Mouse (Mus musculus) A20 (cell line): Measurements from ENCODE around the gene Btbd10.
A peak's percentile ranks its signal among the peaks of the same experiment; 100 is the strongest.

ENCODE experiments used
- DNase-seq: peaks from one replicate; pipeline ENCODE4 v3.0.0-alpha.2; 2011; ENCODE audit warnings: low read depth, low spot score

The Btbd10 gene

DNA sequence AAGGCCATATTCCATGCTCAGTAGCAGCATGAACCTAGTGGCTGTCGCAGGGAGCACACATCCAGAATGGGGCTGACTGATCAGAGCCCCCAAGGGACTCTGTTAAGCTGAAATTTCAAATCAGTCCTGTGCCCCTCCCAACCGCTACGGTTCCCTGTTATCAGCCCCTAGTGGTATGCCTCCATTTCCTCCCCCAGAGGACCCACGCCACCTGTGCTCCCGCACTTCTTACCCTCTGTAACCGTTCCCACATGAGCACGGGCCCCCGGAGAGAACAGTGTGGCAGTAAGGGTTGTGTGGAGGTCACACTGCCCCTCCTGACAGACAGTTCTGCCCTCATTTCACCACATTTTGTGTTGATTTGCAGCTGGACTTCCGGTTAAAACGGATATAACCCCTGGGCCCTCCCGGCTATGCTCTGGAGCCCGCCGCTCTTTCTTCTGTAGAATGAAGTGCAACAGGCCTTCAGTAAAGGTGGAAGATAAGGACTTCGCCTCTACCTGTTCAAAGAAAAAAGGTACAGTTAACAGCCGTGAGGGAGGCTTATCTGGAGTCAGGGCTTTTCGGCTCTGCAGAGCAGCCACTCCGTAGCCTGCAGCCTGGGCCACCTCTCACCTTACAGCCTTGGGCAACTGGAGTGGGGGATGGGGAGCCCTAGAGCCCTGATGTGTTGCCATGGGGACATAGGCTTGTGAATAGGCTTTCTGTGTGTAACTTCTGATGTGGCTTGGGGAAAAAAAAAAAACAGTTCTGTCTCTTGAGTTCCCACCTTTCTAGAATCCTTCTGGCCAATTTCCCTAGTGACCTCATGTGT is 73.9 kb downstream of the Btbd10 start:
- DNase-seq: no peak

DNA sequence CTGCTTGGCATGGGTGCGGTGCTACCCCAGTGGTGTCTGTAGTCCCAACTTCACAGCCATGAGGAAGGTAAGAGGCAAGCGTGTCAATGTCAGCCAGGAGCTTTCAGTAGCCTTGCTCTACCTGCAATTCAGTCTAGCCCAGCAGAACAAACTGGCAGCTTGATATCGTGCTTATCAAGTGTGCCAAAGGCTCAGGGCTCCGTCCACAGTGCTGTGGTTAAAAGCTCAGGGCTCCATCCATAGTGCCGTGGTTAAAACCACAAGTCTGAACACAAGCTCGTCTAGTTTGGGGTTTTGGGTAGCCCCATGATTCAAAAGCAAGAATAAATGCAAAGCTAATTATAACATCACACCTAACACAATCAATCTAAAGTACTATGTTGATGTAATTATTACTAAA is 74.6 kb downstream of the Btbd10 start:
- no peak for DNase-seq

DNA sequence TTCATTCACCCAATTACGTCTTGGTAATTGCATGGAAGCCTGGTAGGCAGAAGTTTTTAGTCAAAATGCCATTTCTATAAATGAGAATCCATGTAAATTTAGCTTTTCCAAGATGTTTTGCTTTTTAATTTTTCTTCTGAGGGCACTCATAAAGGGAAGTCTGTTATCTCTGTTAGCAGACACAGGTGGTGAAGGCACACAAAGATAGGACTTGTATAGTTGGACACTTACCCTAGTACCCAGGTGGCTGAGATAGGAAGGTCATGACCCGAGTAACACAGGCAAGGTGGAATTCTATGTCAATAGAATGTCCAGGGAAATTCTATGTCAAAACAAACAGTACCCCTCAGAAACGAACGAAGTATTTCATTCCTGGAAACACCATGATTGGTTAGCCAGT is 77.0 kb downstream of the Btbd10 start:
- DNase-seq: no peak

DNA sequence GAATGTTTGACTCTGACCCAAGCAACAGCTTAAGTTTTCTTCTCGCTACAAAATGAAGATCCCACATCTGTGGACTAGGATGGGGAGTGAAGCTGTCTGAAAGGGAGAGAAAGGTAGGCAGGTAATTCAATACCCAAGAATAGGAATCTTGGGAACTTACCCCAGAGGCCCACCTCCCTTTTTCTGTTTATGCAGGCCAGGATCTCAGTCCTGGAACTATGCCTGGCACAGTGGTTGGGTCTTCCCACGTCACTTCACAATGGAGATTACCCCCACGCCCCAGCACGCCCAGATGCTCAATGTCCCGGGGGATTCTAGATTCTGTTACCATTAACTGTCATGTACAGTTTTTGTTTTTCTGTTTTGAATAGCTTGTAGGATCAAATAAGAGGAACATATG is 77.5 kb downstream of the Btbd10 start:
- DNase-seq: no peak

DNA sequence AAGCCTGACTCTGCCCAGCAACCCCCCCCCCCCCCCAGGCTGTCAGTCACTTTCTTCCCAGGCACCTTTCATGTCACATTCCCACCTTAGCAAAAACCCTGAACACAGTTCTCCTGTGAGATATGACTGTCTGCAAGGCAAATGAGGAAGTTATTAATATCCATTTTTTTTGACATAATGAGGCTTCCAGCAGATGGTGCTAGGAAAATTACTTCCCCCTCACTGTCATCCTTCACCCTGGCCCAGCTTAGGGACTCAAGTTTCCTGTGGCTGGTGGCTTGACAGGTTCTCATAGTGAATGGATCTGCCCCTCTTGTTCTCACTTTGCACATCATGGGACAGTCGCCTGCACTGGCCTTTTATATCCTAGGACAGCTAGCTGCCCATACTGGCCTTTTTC is 80.0 kb downstream of the Btbd10 start:
- peak; percentile 22 for DNase-seq

DNA sequence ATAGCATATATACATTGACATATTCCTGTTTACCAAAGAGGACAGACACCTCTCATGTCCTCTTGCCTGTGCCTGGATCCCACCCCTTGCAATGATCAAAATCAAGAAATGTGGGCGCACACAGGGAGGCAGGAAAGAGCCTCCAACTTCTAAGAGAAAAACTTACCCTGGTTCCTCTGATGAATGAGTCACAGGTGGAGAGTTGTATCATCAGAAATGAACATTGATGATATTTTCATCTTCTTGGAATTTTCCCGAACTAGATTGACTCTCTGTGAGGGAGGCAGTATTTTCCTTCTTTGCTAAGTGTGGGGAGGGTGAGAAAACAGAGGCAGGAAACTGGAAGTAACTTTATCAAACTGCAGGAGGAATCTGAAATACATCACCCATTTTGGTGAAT is 83.8 kb downstream of the Btbd10 start:
- DNase-seq: no peak

DNA sequence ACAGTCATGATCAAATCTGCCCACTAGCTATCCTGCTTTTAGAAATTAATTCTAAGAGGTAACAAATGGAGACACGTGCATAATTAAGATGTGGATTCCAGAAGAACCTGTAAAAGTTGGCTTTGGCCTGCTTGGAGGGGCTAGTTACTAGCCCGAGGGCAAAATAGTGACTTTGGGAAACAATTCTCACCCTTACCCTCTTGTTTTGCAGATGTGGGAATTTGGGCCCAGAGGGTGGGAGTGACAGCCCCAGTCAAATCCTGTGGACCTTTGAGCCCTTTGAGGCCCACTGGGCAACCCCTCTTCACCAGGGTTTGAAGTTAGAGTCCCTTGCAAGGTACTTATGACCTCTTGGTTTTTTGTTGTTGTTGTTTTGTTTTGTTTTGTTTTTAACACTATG is 89.9 kb downstream of the Btbd10 start:
- no peak for DNase-seq

DNA sequence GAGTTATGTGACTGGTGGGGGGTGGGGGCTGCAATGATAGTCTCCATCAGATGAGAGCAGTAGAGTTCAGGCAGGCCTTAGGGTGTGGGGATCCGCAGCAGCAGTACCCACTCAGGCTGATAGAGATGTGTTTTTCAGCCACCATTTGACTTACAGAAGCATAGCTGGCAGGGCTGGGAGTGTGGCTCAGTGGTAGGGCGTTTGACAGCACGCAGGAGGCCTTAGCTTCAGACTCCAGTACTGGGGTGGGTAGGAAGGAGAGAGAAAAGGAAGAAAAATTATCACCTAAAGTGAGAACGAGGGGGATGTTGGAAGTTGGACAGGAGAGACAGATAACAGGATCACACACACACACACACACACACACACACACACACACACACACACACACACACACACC is 90.7 kb downstream of the Btbd10 start:
- DNase-seq: no peak

DNA sequence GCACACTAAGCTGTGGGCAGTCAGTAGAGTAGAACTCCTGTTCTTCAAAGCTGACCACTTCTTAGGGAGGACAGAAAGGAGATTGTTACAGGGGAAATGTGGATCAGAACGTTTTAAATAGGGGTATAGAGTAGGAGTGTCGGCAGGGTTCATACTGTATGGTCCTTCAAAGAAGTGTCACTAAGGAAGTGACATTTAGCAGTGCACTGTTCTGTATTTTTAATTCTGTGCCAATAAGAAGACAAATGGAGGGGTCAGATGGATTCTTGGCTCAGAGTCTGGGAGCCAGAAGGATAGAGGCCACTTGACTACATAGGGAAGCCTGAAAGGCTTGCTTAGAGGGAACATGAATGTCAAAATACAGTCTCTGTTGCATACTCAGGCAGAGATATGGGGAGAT is 91.9 kb downstream of the Btbd10 start:
- no peak for DNase-seq

DNA sequence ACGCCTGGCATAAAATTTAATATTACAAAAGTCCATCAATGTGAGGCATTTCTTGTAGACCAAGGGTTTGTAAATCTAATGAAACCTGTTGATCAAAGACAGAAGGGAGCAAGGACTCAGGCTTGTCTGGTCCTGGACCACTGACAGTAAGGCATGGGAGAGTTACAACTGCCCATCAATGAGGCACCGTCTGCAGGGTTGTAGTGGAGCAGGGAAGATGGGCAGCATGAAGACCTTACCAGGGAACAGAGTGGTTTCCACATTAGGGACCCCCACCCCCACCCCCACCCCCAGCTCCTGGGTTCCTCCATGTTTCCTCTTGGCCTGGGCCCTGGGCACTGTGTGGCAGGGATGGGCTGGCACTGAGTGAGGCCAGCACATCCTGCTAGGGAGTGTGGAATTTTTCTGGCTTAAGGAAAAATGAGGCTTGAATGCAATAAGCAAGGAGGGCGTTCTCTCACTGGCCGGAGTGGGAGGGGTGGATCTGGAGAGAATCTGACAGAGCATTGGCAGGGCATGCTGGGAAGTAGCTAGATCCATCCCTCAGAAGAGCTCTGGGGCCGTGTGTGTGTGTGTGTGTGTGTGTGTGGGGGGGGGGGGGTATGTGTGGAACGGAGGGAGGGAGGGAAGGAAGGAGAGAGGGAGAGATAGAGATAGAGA is 96.7 kb downstream of the Btbd10 start:
- DNase-seq: no peak

DNA sequence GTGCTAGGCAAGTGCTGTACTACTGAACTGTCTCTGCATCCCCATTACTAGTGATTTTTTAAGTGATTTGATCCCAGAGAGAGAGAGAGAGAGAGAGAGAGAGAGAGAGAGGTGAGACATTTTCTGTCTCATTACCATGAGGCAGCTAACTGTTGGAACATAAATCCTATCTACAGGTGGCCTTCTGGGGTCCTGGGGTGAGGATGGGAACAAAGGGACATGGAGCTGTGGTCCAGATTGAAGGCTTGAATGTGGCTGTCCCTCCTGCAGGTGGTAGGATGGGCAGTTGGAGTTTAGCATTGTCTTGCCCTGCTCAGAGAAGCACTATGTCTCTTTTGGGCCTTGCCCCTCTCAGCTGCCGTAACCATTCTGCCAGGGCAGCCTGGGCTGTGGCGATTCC is 98.2 kb downstream of the Btbd10 start:
- DNase-seq: no peak

DNA sequence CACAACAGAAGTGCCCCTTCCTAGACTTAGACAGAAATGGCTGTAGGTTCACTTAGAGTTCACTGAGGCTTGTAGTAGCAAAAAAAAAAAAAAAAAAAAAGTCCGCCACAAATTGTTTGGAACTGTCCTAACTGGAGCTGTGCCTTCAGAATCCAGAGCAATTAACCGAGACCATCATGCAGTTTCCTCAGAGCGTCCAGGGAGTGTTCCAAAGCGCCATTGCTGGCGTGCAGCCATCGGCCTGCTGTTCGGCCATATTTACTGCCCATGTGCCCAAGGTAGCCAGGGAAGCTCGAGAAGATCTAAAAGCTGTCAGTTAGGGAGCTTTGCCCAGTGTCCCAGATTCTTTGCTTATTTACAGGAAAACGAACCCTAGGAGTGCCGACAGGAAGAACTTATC is 98.6 kb downstream of the Btbd10 start:
- no peak for DNase-seq

DNA sequence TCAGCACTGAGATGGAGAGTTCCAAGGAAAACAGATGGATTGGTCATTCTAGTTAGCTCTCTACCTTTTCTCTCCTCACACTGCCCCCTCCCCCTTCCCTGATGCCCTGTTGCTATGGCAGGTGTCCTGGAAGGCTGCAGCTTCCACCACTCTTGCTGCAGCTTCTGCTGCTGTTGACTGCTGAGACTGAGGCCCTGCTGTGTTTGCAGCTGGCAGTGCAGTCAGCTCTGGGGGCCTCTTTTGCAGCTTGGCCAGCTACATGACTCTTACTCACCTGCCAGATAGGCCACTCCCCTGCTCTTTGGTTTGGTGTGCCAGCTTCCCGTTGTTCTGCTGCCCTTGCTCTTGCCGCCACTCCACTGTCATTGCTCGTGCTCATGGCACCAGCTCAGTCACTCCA is 99.3 kb downstream of the Btbd10 start:
- DNase-seq: no peak

DNA sequence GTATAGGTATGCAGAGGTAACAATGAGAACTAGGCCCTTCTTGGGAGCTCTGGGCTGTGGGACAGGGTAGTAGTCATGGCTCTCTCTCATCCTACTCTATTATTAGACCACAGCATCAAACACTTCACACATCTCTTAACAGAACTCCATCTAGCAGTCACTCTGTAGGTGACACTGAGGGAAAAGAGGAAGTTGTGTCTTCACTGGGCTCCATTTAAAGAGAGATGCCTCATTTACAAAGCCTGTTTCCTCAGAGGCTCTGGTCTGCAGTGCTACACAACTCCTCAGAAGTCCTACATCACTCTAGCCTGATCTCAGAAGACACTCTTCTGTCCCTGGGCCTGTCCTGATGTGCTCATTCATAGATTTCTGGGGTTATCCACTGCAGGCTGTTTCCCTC is 100.1 kb downstream of the Btbd10 start:
- peak; percentile 55 for DNase-seq

DNA sequence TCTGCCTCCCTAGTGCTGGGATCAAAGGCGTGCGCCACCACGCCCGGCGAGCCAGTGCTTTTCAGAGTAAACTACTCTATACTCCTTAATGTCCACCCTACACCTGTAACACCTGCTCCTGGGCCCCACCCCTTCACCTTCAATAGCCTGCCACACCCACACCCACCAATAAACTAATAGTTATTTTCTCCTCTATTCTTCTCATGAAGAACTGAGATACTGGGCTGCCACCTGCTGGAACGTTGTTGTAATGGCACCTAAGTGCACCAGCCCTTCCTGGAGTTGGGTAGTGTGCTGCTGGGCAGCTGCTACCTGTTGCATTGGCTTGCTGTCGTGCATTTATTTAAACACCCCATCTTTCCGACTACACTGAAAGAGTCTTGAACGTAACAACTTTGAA is 100.9 kb downstream of the Btbd10 start:
- peak; percentile 66 for DNase-seq
